Mouse (Mus musculus) lung, postnatal 14 days (tissue): ENCODE measurements at regions not wholly inside any gene's neighbourhood (a gene's known extent, or its start where the extent isn't known, plus 50 kb on each side); places are given as distances from the start of the nearest gene placed in this dataset.
A peak's percentile ranks its signal among the peaks of the same experiment; 100 is the strongest.

Source experiments
- DNase-seq: peaks from one replicate; pipeline ENCODE4 v3.0.0; 2021

- no peak for DNase-seq
These were observed 80.2 kb downstream of the Fthl17a start for GRCm38 (mm10) chrX:85329474-85330225.

- DNase-seq: peak; percentile 32
These were observed 94.0 kb downstream of the Fthl17a start for GRCm38 (mm10) chrX:85343517-85343916.

- DNase-seq: no peak
These were observed 125.8 kb downstream of the Fthl17a start for GRCm38 (mm10) chrX:85375296-85375695.

GRCm38 (mm10) chrX:85384452-85384851, 135.0 kb downstream of the Fthl17a start:
- DNase-seq: no peak
